Mouse (Mus musculus) forebrain, postnatal 0 days (tissue): ENCODE results near the gene Hist1h2ae. TPM values are rescaled to one million over a fixed set of nuclear protein-coding genes. Genes with fewer than 3 reads are reported as not detected.
"Not testable (repeated sequence)": the region's sequence is repeated elsewhere in the genome, so short reads cannot be mapped to it uniquely, and the experiment has no call there.

Experiments
- ATAC-seq: fragments of 200-750 bp; cut with Nextera tagmentation; 2 replicates; pipeline ENCODE4 v1.8.0; 2017; ENCODE audit warnings: mild to moderate bottlenecking, moderate library complexity
- DNase-seq: peaks from one replicate; pipeline ENCODE4 v3.0.0-alpha.2; 2015
- H3K27ac ChIP-seq: fragments of 300-500 bp; sonication (generic); 2 replicates; pipeline ENCODE4 v1.5.1; 2014; ENCODE audit warnings: low read depth, mild to moderate bottlenecking, antibody characterized with exemption, low read length, moderate library complexity, mixed read lengths
- H3K27me3 ChIP-seq: fragments of 300-500 bp; sonication (generic); 2 replicates; pipeline ENCODE4 v1.6.1; 2014; ENCODE audit warnings: mild to moderate bottlenecking, low read length, mixed read lengths; ENCODE audit not compliant: insufficient read depth
- H3K36me3 ChIP-seq: fragments of 300-500 bp; sonication (generic); 2 replicates; pipeline ENCODE4 v1.6.1; 2014; ENCODE audit warnings: mild to moderate bottlenecking, moderate library complexity; ENCODE audit not compliant: insufficient read depth
- H3K4me1 ChIP-seq: fragments of 300-500 bp; sonication (generic); 2 replicates; pipeline ENCODE4 v1.6.1; 2014; ENCODE audit warnings: antibody characterized with exemption; ENCODE audit not compliant: insufficient read depth
- H3K4me2 ChIP-seq: fragments of 300-500 bp; sonication (generic); 2 replicates; pipeline ENCODE4 v1.6.1; 2014; ENCODE audit warnings: low read depth, mild to moderate bottlenecking, moderate library complexity
- H3K4me3 ChIP-seq: fragments of 300-500 bp; sonication (generic); 2 replicates; pipeline ENCODE4 v1.5.1; 2014; ENCODE audit warnings: low read depth, low read length, mixed read lengths
- H3K9ac ChIP-seq: fragments of 300-500 bp; sonication (generic); 2 replicates; pipeline ENCODE4 v1.6.1; 2014; ENCODE audit warnings: mild to moderate bottlenecking
- H3K9me3 ChIP-seq: fragments of 300-500 bp; sonication (generic); 2 replicates; pipeline ENCODE4 v1.6.1; 2016; ENCODE audit warnings: low read length
- CTCF ChIP-seq: sonication (generic); IDR thresholded peaks from 2 replicates; pipeline ENCODE4 v1.5.1; 2016; ENCODE audit warnings: antibody characterized with exemption, control low read depth, low read depth
- WGBS: fragments of 180-500 bp; shearing (Covaris S2); extraction: QIAGEN DNeasy Blood & Tissue Kit; methylation state at CpG from one replicate; pipeline ENCODE4 v1.1.7; 2014; 5-methylcytosine and 5-hydroxymethylcytosine counted together
- polyA plus RNA-seq: library from polyadenylated mRNA; unstranded; fragments of >200 nt; fragmentation: Nextera tagmentation; extraction: Ambion mirVana; gene quantifications from 2 replicates; pipeline ENCODE4 v1.2.1, GENCODE M21; 2015
- total RNA-seq: library from RNA; depleted of rRNA; stranded (reverse); fragments of >200 nt; gene quantifications from 2 replicates; pipeline ENCODE4 v1.2.3, GENCODE M21; 2014

Gene Hist1h2ae
- total and polyA plus RNA-seq, 2 experiments from 2014 or later, result 12.5 to 111 TPM

DNA sequence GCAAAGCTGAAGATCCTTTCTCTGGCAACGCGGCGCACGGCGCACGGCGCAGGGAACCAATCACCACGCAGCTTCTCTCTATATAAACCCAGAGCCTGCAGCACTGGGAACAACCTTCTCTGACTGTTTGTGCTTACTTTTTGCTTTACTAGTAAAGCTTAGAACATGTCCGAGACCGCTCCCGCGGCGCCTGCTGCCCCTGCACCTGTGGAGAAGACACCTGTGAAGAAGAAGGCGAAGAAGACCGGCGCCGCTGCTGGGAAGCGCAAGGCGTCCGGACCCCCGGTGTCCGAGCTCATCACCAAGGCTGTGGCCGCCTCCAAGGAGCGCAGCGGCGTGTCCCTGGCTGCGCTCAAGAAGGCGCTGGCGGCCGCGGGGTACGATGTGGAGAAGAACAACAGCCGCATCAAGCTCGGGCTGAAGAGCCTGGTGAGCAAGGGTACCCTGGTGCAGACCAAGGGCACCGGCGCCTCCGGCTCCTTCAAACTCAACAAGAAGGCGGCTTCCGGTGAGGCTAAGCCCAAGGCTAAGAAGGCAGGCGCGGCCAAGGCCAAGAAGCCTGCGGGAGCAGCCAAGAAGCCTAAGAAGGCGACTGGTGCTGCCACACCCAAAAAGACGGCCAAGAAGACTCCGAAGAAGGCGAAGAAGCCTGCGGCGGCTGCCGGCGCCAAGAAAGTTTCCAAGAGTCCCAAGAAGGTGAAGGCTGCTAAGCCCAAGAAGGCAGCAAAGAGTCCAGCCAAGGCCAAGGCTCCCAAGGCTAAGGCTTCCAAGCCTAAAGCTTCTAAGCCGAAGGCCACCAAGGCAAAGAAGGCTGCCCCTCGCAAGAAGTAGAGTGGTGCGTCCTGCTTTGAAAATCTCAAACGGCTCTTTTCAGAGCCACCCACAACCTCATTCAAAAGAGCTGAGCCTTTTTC, 15.8 kb downstream of the Hist1h2ae start:
- Histone ChIP-seq H3K9ac (peak overlapping the region; percentile 56), H3K4me1 (0 out of 2 replicates have a peak, but pooled peaks cover 4% of the 10 kb centered on the region), H3K4me3 (peak overlapping the region; percentile 51), H3K4me2 (peak overlapping the region; percentile 99), H3K36me3 (no peaks in the 10 kb centered on the region), H3K27ac (peak overlapping the region; percentile 82), H3K9me3 (no peaks in the 10 kb centered on the region), H3K27me3 (no peaks in the 10 kb centered on the region)
- no peak for TF ChIP-seq CTCF
- under 1% methylated on average over 54 of the region's 54 CpGs for WGBS
- DNase-seq (peak; percentile 89), ATAC-seq (peak; percentile 86)

DNA sequence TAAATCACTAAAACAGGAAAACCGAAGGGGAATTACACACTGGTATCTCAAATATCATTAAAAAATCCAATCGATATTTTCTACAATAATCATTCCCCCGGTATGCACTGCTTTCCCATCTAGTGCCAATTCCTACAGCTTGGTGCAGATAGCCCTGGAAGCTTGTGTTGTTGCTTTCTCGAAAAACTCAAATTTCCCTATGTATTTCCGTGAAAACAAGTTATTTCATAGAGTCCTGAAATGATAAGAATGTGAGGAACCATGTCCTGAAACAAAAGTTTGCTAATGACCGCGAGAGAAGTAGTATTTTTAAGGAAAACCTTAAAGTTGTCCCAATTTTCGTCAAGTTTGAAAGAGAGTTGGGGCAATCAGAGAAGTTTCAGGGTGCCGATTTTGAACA, 16.6 kb downstream of the Hist1h2ae start:
- no peaks in the 10 kb centered on the region for H3K36me3 ChIP-seq
- TF ChIP-seq CTCF, result no peak
- peak overlapping the region; percentile 82 for H3K27ac ChIP-seq
- H3K4me3 ChIP-seq, result peak overlapping the region; percentile 51
- ATAC-seq (no peak), DNase-seq (peak; percentile 27)
- H3K27me3 ChIP-seq, result no peaks in the 10 kb centered on the region
- peak overlapping the region; percentile 99 for H3K4me2 ChIP-seq
- H3K9me3 ChIP-seq, result no peaks in the 10 kb centered on the region
- WGBS, result 18% methylated on average over 9 of the region's 9 CpGs
- peak overlapping the region; percentile 56 for H3K9ac ChIP-seq
- H3K4me1 ChIP-seq, result 0 out of 2 replicates have a peak, but pooled peaks cover 4% of the 10 kb centered on the region

GRCm38 (mm10) chr13:23552962-23553361, 18.1 kb downstream of the Hist1h2ae start, which contains the start of gene Hist1h1d:
TSS of gene Hist1h1d (plus strand) at chr13:23553262.
- Histone ChIP-seq H3K27ac (peak within 1 kb of the TSS; percentile 82; the same call in 1 of the 2 replicates), H3K4me1 (0 out of 2 replicates have a peak, but pooled peaks cover 4% of the 10 kb centered on the region), H3K4me2 (no peak within 1 kb of the TSS; the same call in 1 of the 2 replicates), H3K9me3 (no peaks in the 10 kb centered on the region), H3K27me3 (no peaks in the 10 kb centered on the region), H3K36me3 (no peaks in the 10 kb centered on the region), H3K9ac (no peak within 1 kb of the TSS), H3K4me3 (no peak within 1 kb of the TSS)
- no peak for TF ChIP-seq CTCF
- ATAC-seq (no peak), DNase-seq (no peak)

DNA sequence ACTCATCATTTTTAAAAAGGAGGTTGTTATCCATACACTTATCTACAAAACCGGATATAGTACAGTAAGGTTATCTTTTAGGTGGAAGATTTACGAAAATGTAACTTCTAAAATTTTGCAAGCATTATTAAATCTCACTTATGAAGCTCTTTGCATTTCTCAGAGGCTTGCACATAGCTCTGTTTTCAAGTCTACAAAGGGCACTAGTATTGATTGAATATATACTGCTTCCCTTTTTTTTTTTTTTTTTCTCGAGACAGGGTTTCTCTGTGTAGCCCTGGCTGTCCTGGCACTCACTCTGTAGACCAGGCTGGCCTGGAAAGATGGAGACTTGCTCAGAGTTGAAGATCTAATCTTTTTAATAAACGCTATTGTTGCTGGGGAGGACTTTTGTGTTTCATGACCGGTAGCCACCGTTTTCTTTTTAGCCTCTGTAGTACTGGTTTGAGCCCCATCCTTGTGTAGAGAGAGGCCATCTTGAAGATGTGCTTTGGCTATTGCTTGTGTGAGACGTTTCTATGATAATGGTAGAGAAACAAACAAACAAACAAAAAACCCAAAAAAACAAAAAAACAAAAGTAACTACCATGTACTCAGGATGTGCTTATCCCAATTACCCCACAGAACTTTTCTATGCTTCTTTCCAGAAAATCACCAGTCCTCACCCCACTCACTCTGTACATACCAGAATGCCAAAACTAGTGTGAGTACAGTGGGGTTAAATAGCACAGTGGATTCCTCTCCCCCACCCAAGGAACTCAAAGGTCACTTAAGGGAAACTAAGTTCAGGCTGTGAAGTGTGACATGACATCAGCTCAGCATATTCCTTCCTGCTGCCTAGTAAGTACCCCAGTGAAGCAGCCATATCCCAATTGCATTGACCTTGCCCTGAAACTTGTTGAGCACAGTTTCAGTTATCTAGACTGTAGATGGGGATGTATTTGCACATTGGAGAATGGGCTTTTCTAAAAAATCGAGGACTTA, 18.8 kb downstream of the Hist1h2ae start:
- Histone ChIP-seq H3K4me1 (0 out of 2 replicates have a peak, but pooled peaks cover 4% of the 10 kb centered on the region), H3K27me3 (no peaks in the 10 kb centered on the region), H3K36me3 (no peaks in the 10 kb centered on the region), H3K4me3 (peak overlapping the region; percentile 40; the same call in 1 of the 2 replicates), H3K27ac (no peak overlapping the region; the same call in 1 of the 2 replicates), H3K4me2 (peak overlapping the region; percentile 57), H3K9ac (no peak overlapping the region), H3K9me3 (no peaks in the 10 kb centered on the region)
- ATAC-seq, result no peak
- WGBS, result 46% methylated on average over 8 of the region's 8 CpGs
- DNase-seq, result no peak
- no peak for TF ChIP-seq CTCF

GRCm38 (mm10) chr13:23551146-23551834, 19.7 kb downstream of the Hist1h2ae start, which contains the start of gene Hist1h4f:
TSS of gene Hist1h4f (minus strand) at chr13:23551648.
- peak within 1 kb of the TSS; percentile 75 for H3K27ac ChIP-seq
- H3K4me3 ChIP-seq, result peak within 1 kb of the TSS; percentile 40
- DNase-seq (peak; percentile 95), ATAC-seq (peak; percentile 88)
- H3K4me2 ChIP-seq, result peak within 1 kb of the TSS; percentile 57
- not testable (repeated sequence) for H3K4me1 ChIP-seq, H3K9me3 ChIP-seq, H3K36me3 ChIP-seq, H3K27me3 ChIP-seq
- H3K9ac ChIP-seq, result peak within 1 kb of the TSS; percentile 49
- WGBS, result 3% methylated on average over 47 of the region's 47 CpGs
- TF ChIP-seq CTCF, result peak; percentile 72

DNA sequence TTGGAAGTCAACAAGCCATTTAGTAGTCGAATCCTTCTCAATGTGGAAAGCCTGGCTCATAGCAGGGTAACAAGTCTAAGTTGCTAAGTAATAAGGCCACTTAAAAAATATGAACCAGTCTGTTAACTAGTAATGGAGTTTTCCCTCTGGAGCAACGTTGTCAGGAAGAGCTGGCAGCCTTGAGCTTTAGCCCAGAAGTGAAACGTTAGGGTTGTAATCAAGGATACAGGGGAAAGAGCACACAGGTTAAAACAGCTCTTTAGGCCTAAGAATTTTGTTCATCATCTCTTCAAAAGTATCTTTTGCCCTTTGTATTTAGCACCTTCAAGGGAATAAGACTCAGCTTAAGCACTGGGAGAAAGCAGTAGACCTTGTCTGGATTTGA, 20.3 kb downstream of the Hist1h2ae start:
- DNase-seq (peak; percentile 24), ATAC-seq (no peak)
- H3K9me3 ChIP-seq, result no peaks in the 10 kb centered on the region
- TF ChIP-seq CTCF, result no peak
- peak overlapping the region; percentile 40 for H3K4me3 ChIP-seq
- no peaks in the 10 kb centered on the region for H3K36me3 ChIP-seq
- H3K4me1 ChIP-seq, result 0 out of 2 replicates have a peak, but pooled peaks cover 4% of the 10 kb centered on the region
- WGBS, result 9% methylated on average over 3 of the region's 3 CpGs
- peak overlapping the region; percentile 75 for H3K27ac ChIP-seq
- peak overlapping the region; percentile 49 for H3K9ac ChIP-seq
- H3K27me3 ChIP-seq, result no peaks in the 10 kb centered on the region
- H3K4me2 ChIP-seq, result peak overlapping the region; percentile 57
